Mouse (Mus musculus) CD4-positive helper T cell, adult 2 months (primary cell): ENCODE results near the gene Gba.
"Not testable (repeated sequence)": the region's sequence is repeated elsewhere in the genome, so short reads cannot be mapped to it uniquely, and the experiment has no call there.

Experiments
- DNase-seq: peaks from one replicate; pipeline ENCODE4 v3.0.0-alpha.2; 2012; ENCODE audit warnings: low read depth, missing footprints, low spot score

The Gba gene

DNA sequence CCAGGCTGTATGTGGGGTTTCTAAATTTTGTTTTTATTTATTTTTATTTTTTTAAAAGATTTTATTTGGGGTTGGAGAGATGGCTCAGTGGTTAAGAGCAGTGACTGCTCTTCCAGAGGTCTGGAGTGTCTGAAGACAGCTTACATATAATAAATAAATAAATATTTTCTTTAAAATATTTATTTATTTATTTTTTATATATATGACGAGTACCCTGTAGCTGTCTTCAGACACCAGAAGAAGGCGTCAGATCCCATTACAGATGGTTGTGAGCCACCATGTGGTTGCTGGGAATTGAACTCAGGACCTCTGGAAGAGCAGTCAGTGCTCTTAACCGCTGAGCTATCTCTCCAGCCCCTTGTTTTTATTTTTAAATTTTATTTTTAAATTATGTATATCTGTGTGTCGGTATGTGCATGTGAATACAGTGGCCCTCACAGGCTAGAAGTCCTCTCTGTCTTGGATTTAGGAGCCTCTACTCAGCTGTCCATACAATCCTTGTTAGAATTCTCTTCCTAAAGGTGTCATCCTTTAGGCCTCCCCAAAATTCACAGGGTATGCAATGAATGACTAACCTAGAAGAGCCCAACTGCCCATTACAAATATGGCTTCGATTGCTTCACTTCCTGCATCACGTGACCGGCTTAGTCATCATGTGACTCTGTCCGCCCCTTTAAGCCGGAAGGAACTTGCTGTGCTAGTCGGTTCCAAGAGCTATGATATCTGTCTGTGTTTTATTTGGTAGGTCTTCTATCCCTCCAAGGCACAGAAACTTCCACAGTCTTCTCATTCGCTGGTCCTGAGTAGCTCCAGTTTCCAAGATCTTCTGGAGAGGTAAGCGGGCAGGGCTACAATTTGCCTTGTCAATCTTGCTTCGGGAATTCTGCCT is at the start of gene Gba:
TSS of gene Gba (plus strand) at position 676 of the 889 bp plus-strand sequence.
- peak; percentile 90 for DNase-seq

DNA sequence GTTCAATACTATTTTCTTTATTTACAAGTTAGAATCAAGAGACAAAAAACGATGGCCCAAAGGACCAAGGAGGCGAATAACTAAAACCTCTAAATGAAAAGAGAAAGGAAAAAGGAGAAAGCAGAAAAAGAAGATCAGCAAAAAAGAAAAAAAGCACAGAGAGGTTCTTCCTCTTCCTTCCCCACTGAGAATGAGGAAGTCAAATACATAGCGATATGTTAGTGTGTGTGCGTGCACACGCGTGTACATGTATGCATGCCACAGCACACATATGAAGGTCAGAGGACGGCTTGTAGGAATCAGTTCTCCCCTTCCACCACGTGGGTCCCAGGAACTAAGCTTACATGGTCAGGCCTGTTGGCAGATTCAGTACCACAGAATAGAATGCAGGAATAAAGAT is 45.8 kb upstream of the Gba start:
- DNase-seq, result no peak

DNA sequence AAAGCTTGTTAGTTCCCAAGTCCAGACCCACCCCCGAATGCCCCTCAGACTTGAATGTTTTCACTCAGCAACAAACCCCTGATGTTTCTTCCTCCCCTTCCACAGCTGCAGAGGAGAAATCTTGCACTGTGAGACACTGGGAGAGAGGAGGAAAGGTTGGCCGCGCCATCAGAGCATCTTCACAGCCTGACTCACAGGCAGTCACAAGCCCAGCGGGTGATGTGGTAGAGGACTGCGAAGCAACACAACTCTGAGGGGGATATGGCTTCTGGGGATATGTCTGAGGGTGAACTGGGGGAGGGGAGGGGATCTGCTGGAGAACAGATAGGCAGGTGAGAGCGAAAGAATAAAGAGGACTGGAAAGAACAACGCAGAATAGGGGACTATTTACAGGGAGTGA is 44.1 kb upstream of the Gba start:
- no peak for DNase-seq

DNA sequence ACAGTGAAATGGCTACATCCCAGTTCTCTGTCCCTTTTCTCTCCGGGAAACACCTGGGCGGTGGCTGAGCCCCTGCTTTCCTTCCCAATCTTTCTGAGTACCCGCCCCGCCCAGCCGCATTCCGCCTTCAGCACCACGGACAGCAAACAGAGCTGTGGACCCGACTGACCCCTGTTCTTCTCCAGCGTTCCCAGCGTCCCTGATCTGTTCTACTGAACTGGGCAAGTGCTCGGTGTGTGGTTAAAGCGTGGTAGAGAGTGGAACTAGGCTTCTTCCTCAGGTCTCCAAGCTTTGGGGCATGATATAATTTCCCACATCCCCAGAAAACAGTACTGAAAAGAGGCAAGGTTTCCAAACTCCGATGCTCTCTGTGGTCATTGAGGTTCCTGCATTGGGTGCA is 43.5 kb upstream of the Gba start:
- DNase-seq, result peak; percentile 32

DNA sequence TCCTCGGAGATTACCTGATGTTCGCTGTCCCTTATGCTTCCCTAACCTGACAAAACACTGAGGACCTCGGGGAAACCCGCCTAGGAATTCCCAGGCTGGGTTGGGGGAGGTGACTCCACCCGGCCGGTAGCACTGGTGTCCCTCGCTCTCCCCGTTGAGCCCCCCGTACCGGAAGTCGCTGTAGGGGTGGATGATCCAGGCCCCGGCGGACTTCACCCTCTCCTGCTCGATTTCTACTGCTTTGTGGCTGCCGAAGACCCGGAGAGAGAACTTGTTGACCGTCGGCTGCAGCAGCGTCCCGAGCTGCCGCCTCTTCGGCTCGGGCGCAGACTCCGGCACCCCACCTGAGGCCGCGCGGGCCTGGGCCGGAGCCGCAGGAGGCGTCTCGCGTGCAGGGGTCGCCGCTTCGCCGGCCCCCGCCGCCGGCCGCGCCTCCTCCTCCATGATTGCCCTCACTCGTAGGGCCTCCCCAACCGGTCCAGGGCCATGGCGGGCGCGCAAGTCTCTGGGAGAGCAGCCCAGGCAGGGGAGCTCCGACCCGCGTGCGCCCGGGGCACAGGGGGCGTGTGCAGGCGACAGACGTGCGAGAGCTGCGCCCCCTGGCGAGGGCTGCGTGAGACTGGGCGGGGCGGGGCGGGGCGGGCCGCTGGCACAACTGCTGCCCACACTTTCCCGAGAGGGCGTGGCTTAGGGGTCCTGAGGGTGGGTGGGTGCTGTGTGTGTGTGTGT is 42.9 kb upstream of the Gba start, which contains the start of gene Hcn3:
TSS of gene Hcn3 (minus strand) at position 581 of the 729 bp plus-strand sequence.
- DNase-seq, result peak; percentile 94

DNA sequence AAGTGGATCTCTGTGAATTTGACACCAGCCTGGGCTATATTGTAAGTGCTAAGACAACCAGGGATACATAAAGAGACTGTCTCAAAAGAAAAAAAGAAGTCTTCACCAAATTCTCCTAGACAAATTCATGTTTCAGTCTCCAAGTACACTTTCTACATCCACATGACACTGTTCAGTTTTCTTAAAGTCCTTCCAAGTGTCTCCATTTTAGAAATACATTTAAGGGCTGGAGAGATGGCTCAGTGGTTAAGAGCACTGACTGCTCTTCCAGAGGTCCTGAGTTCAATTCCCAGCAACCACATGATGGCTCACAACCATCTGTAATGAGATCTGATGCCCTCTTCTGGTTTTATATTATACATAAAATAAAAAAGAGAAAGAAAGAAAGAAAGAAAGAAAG is 41.5 kb upstream of the Gba start:
- DNase-seq, result not testable (repeated sequence)

DNA sequence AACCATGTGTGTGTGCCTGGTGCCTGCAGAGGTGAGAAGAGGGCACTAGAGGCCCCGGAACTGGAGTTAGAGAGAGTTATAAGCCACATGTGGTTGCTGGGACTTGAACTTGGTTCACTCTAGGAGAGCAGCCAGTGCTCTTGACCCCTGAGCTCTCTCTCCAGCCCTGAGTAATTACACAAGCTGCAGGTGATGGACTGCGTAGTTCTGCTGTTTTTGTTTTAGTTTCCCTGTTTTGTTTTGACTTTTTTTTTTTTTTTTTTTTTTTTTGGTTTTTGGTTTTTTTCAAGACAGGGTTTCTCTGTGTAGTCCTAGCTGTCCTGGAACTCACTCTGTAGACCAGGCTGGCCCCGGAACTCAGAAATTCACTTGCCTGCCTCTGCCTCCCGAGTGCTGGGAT is 40.9 kb upstream of the Gba start:
- no peak for DNase-seq

DNA sequence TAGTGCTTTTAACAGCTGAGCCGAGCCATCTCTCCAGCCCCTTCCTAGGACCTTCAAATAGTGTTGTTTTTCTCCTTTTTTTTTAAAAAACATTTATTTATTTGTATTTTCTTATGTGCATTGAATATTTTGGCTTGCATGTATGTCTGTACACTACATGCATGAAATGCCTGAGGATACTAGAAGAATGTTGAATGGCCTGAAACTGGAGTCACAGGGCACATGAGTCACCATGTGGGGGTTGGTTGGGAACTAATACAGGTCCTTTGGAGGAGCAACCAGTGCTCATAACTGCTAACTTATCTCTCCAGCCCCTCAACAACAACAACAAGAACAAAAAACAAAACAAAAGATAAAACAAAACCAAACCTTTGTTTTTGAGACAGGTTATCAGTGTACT is 39.6 kb upstream of the Gba start:
- DNase-seq, result no peak

DNA sequence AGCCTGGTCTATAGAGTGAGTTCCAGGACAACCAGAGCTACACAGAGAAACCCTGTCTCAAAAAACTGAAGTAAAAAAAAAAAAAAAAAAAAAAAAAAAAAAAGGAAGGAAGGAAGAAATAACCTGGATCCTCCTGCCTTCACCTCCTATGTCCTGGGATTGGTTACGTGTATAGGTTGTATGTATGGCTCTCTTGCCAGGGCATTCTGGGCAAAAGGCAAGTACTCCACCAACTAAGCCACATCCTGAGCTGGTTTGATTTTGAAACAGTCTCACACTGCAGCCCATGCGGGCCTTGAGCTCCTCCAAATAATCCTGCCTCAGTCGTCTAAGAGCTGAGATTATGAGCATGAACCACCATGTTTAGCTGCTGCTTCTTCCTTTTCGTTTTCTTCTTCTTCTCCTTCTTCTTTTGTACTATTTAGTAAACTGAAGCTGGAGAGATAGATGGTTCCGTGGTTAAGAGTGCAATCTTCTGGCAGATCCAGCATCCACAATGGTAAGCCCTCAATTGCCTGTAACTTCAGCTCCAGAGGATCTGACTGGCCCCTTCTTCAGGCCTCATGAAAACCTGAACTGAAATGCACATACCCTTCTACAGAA is 39.0 kb upstream of the Gba start:
- DNase-seq, result peak; percentile 47

DNA sequence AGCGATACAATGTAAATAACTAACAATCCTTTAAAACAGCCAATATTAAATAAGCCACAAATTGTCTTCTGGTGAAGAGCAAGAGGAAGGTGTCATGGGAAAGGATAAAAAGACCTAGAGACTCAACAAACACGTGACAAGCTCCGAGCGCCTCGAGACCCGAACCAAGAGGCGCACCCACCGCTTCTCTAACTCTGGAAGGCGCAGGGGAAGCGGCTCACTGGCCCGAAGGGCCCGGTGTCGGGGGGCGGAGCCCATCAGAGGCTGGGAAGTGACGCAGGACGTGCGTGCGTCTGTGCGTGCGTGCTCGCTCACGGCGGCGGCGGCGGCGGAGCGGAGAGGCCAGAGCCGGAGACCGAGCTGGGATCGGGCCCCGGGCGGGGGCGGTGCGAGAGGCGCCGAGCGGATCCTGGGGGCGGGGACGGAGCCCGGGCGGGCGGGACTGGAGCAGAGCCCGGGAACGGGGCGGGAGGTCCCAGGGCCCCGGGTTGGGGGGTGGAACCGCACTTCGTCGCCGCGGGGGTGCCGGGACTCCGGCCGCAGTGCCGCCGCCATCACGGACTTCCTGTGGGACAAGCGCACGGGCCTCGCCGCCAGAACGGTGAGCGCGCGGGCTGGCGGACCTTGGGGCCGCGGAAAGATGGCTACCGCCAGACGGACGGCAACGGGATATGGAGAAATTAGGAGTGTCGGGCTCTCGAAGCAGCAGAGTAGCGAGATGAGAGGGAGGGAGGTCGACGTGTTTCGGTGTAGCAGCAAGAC is 38.0 kb upstream of the Gba start, which contains the start of gene Clk2:
TSS of gene Clk2 (plus strand) at position 290 of the 762 bp plus-strand sequence.
- DNase-seq, result peak; percentile 97

DNA sequence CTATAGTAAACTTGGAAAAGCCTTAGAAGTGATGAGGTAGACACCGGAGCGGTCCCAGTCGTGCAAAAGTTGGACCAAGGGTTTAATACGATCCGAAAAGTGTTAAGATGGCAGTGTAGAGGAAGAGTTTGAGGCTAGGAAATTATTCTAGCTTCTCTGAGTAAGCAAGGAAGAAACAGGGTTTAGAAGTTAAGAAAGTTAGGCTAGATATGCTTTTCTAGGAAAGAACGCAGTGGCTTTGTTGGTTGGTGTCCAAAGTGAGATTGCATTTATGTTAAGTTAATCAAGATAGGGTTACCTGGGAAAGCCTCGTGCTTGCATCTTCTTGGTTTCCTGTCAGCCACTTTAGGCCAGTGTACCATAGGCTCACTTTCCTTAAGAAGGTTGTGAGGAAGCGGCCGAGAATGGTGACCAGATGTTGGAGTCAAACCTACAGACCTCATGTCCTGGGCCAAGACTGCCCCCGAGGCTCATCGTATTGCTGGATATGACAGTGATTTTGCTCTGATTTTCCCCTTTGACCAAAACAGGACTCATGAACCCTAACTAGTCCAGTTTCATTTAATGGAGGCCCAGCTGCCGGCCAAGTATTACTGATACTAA is 37.4 kb upstream of the Gba start:
- peak; percentile 39 for DNase-seq

DNA sequence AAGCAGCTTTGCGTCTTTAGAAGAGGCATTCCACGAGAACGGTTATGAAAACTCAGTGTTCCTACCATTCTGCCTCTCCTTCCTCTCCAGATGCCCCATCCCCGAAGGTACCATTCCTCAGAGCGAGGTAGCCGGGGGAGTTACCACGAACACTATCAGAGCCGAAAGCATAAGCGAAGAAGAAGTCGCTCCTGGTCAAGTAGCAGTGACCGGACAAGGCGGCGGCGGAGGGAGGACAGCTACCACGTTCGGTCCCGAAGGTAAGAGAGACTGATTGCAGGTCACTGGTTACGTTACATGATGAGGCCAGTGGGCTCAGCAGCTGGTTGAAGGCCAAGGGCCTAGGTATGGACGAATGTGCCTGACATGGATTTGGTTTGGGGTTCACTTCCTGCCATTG is 35.8 kb upstream of the Gba start:
- DNase-seq, result no peak

DNA sequence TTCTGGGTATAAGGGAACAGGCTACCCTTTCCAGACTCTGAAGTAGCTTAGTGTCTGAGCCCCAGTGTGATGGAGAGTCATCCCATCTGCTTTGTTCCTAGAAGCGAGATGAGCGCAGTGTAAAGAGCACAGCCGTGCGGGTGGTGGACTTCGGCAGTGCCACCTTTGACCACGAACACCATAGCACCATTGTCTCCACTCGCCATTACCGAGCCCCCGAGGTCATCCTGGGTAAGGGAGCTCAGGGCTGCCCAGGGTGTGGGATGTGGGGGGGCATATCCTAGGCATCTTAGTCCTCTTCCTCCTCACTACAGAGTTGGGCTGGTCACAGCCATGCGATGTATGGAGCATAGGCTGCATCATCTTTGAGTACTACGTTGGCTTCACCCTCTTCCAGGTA is 27.9 kb upstream of the Gba start:
- DNase-seq, result no peak

DNA sequence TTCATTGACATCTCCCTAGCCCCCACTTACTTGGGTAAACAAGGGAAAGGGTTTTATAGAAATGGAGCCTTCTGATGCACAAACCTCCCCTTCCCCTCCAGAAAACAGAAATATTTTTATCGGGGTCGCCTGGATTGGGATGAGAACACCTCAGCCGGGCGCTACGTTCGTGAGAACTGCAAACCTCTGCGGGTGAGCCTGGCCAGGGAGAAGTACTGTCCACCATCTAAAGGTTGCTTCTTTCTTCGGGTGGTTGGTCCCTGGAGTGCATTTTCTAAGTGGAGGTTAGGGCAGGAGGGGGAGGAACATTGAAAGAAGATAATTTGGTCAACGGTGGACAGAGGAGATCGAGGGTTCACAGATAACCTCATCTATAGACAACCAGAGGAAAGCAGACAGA is 27.2 kb upstream of the Gba start:
- no peak for DNase-seq

DNA sequence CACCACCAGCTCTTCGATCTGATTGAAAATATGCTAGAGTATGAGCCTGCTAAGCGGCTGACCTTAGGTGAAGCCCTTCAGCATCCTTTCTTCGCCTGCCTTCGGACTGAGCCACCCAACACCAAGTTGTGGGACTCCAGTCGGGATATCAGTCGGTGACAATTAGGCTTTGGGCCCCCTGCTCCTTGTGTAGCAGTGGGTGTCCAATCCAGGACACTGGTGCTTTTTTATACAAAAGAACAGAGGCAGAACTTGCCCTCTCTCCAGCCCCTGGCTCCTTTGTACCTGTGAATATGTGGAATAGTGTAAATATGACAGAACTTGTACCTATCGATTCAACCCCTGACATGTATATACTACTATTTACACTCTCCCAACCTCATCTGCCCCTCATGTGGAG is 26.3 kb upstream of the Gba start:
- DNase-seq, result no peak

DNA sequence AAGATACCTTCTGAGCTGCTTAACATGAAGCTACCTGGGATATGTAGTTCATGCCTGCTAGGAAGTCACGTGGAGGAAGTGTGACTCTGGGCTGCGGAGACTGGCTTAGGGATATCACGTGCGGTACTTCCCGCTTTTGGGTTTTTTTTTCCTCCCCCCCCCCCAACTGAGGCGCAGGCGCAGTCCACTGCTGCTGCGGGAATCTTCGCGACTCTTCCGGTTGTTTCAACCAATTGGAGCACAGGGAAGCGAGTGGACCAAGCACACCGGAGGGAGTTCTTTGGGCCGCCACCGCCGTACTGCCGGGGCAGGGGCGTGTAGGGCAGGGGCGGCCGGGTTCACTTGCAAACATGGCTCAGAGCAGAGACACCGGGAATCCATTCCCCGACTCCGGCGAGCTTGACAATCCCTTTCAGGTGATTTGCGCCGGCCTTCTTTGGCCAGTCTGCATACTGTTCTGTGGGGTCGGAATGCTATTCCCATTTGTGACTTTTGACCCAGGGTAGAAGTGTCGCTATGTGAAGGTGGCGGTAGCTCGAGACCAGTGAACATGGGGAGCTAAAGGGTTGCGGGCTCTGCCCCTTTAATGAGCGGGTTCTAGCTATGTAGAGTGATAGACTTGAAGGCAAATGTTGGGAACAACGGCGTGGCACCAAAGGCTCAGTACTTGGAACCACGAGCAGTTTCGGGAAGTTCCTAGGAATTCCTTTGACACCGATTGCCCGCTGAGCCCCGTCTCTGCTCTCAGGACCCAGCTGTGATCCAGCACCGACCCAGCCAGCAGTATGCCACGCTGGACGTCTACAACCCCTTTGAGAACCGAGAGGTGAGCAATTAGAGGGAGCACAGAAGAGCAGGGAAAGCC is 25.3 kb upstream of the Gba start, which contains the start of gene Scamp3:
TSS of gene Scamp3 (plus strand) at position 232 of the 865 bp plus-strand sequence.
- peak; percentile 98 for DNase-seq

DNA sequence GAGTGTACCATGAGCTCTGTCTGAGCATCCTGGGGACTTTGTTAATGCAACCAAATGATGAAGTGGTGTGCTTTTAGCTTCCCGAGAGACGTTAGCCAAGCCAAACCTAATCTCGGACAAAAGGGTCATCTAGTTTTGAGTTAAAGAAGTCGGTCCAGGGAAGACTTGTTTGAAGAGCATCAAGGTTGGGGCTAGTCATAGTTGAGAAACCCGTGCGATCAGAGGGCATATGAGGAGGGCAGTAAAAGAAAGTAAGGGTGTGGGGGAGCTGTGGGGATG is 24.7 kb upstream of the Gba start:
- no peak for DNase-seq

DNA sequence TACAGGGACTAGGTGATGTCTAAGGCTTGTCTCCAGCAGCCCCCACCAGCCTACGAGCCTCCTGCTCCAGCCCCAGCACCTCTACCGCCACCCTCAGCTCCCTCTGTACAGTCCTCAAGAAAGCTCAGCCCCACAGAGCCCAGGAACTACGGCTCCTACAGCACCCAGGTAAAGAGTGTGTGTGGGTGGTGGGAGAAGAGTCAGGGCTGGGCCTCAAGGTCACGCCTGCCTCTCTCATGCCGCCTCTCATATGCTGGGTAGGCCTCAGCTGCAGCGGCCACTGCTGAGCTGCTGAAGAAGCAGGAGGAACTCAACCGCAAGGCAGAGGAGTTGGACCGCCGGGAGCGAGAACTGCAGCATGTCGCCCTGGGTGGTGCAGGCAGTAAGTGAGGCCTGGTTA is 23.7 kb upstream of the Gba start:
- DNase-seq, result peak; percentile 57

DNA sequence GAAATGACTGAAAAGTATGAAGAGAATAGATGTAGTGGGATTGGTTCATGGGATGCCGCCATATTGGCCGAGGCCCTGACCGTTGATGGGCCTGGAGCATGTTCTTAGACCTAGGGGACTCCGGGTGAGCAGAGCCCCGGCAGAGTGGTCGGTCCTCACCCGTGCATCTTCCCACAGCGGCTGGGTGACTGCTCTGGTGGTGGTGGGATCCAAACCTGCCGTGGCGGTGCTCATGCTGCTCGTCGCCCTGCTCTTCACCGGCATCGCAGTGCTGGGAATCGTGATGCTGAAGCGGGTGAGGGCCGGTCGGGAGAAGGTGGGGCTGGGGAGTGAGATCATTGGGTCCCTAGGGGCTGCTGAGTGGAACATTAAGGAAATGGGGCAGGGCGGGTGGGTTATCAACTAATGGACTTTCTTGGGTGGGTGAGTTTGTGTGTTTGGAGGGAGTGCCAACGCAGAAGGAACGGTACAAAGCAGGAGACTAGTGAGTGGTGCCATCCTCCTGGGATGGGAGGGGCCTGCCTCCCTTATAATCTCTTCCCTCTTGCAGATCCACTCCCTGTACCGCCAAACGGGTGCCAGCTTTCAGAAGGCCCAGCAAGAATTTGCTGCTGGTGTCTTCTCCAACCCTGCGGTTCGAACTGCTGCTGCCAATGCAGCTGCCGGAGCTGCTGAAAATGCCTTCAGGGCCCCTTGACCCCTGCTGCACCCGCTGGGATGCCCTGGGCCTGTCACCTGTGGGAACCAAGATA is 20.8 kb upstream of the Gba start:
- no peak for DNase-seq
